Mouse (Mus musculus): ENCODE data around the gene Impdh2. TPM values are rescaled to one million over a fixed set of nuclear protein-coding genes. Genes with fewer than 3 reads are reported as not detected.

The Impdh2 gene
- total RNA-seq, 2 experiments from 2014 or later = 61.3 to 63.7 TPM

DNA sequence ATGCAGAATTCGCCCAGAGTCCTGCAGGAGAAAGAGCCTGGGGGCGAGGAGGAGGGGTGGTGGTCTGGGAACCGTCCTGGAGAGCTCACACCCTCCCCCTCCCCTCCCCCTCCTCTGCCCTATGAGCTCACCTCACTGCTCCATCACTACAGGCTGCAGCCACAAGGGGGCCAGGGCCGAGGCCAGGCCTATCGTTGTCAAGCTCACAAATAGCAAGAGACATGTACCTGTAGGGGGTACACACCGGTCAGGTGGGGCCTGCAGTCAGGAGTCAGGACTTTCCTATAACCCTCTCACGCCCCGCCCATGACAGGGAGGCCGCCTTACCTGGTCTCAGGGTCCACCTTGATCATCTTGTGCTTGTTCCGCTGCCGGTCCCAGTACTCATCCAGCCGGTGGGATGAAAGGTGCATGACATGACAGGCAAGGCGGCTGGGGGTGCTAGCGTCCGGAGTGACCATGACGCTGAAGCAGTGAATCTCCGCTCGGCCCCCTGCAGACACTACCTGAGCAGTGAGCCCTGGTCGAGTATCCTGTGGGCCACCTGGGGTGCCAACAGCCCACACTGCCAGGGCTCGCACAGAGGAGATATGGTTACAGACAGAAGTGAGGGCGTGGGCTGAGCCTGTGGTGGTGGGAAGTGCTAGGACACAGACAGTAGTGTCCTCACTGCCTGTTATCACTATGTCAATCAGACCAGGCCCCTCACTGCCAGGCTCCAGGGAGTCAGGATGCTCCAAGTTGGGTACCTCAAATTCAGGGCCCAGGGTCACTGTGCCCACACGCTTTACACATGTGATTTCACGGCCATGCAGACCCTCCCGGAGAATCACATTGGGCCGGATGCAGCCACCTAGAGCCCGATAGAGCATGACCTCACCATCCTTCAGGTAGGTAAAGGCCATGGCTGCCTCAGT, 13.9 kb downstream of the Impdh2 start:
- TF ChIP-seq CTCF (conservative IDR thresholded peaks at IDR 0.05) = peak; percentile 68
- peak overlapping the region; percentile 23; the same call in 1 of the 2 replicates for H3K27ac ChIP-seq
- DNase-seq (ENCODE audit: low spot score in 2 of 2) = no peak
- no peak overlapping the region for H3K4me3 ChIP-seq

DNA sequence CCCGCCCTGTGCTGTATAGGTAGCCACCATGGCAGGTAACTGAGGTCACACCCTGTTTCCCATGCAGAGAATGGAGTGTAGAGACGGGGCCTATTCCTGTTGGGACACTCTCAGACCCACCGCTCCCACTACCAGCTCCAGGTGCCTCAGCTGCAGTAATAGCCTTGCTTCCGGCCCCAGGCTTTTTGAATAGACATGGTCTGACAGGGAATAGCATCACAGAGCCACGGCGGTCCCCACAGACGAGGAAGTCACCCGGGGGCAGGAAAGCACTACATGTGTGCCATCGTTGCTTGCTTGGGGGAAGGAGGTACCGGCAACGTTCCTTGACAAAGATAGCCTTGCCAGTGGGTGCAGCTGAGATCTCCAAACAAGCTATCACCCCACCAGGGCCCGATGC, 14.8 kb downstream of the Impdh2 start:
- no peak for DNase-seq (ENCODE audit: low spot score in 2 of 2)
- no peak for TF ChIP-seq CTCF (conservative IDR thresholded peaks at IDR 0.05)
- H3K27ac ChIP-seq = no peak overlapping the region
- no peak overlapping the region for H3K4me3 ChIP-seq

DNA sequence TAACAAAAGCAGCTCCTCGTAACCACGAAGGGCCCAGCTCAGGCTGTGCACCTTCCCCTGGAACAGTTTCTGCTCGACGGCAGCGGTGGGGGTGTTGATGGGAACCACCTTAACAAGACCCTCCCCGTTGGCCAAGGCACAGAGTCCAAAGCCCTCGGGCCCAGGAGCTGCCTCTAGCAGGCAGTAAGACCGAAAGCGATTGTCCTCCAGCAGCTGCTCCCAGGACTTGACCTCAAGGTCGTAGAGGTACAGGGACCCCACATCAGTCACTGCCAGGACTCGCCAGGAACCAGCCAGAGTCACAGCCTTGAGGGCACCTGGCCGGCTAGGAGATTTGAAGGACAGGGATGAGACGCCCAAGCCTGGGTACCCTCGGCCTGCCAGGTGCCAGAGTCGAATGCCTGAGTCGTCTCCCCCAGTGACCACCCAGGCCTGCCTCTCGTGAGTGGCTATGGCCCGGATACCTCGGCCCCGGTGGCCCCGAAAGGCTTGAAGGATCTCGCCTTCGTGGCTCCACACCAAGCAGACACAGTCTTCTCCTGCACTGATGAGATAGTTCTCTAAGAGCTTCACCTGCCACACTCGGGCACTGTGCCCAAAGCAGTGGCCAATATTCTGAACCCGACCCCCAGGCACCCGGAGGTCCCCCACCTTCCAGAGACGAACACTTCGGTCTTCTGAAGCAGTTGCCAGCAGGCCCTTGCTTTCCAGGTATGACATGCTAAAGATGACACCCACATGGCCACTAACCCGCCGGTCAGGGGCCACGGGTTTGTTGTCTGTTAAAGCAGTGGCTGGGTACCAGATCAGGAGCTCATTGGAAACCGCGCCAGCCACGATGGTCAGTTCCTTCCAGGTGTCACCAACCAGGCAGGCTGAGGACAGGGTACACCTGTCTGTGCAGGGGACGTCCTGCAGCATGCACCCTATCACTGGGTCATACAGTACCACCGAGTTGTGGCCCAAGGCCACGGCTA, 15.5 kb downstream of the Impdh2 start:
- DNase-seq (ENCODE audit: low spot score in 2 of 2) = no peak
- Histone ChIP-seq H3K27ac (no peak overlapping the region), H3K4me3 (no peak overlapping the region)
- no peak for TF ChIP-seq CTCF (conservative IDR thresholded peaks at IDR 0.05)

DNA sequence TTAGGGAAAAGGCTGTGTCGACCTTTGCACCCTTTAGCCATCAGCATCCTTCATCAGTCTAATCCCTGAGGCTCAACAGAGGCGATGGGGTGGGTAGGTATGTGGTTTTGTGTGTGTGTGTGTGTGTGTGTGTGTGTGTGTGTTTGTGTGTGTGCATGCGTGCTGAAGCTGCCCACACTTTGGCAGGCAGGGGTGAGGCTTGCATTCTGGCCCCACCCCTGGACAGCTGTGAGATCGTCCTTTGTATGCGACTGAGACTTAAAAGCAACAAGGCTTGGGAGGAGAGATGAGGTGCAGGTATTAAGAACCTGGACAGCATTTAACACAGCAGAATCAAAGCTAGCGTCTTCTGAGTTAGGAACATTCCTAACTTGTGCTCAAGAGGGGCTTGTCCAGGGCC, 16.9 kb downstream of the Impdh2 start:
- H3K4me3 ChIP-seq = peak overlapping the region; percentile 85
- H3K27ac ChIP-seq = 0 out of 2 replicates have a peak overlapping the region, but pooled peaks have one; percentile 95
- DNase-seq (ENCODE audit: low spot score in 2 of 2) = no peak
- TF ChIP-seq CTCF (conservative IDR thresholded peaks at IDR 0.05) = no peak

DNA sequence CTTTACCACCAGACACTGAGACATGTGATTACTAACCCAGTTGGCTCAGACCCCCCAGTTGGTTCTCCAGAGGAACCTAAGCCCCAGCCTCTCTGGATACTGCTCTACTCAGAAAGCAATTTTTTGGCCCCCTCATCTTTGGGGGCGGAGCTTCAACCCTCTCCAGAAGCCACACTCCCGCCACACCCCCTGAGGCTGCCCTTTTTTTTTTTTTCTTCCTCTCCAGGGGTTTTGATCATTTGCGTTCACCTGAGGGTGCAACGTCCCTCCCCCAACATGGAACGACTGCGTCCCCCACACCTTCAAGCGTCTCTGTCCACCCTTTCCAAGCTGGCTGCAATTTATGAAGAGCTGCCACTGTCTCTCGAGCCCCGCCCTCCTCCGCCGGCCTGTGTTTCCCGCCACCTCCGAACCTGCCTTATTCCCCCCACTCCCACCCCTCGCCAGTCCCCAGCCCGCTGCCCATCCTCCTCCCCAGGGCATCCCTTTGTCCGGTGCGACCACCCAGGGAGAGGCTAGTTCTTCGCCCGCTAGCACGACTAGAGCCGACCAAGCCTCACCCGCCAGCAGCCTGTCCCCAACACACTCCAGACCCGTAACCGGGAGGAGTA, 18.0 kb downstream of the Impdh2 start:
- peak overlapping the region; percentile 95 for H3K27ac ChIP-seq
- DNase-seq (ENCODE audit: low spot score in 2 of 2) = no peak
- no peak for TF ChIP-seq CTCF (conservative IDR thresholded peaks at IDR 0.05)
- H3K4me3 ChIP-seq = peak overlapping the region; percentile 85

DNA sequence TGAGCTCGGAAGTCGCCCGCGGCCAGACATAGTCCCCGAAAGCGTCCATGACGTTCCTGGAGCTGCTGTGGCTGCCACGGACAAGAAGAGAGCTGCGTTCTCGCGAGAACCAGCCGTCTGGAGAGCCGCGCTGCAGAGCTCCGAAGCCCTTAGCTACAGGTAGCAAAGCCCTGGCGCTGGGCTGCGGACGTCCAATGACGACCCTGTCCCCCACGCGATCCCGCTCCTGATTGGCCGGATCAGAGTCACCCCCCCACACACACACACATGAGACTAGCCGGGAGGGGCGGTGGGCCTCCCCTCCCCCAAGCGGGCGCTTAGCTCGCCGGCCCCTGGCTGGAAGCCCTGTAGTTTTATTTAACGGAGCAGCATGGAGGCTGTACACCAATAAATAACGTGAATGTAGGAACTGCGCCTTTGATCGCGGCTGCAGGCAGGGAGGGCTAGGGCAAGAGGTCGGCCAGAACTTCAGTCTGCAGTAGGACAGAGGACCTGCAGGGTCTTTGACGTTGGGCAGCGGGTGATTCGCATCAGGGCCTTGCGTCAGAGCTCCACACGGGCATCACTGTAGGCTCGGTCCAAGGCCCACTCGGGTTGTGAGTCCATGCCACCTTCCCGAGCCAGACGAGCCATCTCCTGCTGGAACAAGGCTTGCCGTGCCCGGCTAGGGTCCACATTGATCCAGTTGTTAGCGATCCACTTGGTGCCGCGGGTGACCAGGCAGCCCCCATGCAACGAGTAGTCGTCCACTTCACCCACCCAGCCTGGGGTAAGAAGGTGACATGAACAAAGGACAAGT, 18.7 kb downstream of the Impdh2 start, which contains the start of gene Wdr6:
Gene Wdr6 (minus strand): TSS at position 195 of the 799 bp plus-strand sequence.
- Histone ChIP-seq H3K4me3 (peak within 1 kb of the TSS; percentile 85), H3K27ac (peak within 1 kb of the TSS; percentile 95)
- peak; percentile 85 to 90 for DNase-seq (ENCODE audit: low spot score in 2 of 2)
- no peak for TF ChIP-seq CTCF (conservative IDR thresholded peaks at IDR 0.05)

DNA sequence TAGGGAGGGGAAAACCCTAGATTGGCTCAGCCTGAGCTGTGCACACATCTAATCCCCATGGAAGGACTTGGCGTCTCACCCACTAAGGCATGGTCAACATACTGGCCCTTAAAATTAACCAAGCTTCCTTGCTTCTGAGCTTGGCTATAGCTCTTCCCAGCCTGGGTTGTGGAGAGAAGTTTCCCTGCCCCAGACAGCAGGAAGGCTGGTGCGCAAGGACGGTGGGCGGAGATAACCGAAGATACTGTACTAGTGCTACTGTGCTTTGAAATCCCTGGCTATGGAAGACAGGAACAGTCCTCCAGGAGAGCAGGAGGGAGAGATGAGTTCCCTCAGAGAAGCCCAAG, 19.2 kb downstream of the Impdh2 start:
- peak overlapping the region; percentile 85 for H3K4me3 ChIP-seq
- no peak for DNase-seq (ENCODE audit: low spot score in 2 of 2)
- H3K27ac ChIP-seq = peak overlapping the region; percentile 95

DNA sequence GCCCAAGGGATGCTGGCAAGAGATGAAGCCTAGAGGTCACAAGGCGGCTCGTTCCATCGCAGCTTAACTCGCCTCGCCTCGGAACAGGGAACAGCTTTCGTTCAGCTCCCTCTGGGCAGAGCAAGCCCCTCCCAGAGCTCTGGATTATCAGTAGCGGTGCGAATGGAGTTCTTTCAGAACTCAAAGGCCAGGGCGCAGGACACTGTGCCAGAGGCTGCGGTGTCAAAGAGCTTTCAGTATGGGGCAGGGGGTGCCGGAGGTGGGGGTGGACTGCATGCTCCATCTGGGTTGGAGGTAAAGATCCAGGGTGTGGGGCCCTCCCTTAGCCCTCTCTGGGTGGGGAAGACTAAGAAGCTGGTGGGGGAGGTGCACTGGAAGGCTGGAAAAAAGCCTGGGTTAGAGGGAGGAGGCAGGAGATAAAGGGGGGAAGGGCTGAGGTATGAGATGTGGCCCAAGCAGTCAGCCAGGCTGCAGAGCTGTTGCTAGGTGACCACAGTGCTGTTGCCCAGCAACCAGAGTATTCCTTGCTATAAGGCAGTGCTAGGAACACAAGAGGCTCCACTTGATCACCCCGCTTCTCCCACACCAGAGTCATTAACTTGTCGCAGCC, 27.6 kb downstream of the Impdh2 start:
- Histone ChIP-seq H3K27ac (peak overlapping the region; percentile 94), H3K4me3 (peak overlapping the region; percentile 30; the same call in 1 of the 2 replicates)
- TF ChIP-seq CTCF (conservative IDR thresholded peaks at IDR 0.05) = no peak
- DNase-seq (ENCODE audit: low spot score in 2 of 2) = peak; percentile 82 to 93

More for the DNA sequence above, 19.2 kb downstream of the Impdh2 start:
- TF ChIP-seq CTCF (conservative IDR thresholded peaks at IDR 0.05) = no peak

DNA sequence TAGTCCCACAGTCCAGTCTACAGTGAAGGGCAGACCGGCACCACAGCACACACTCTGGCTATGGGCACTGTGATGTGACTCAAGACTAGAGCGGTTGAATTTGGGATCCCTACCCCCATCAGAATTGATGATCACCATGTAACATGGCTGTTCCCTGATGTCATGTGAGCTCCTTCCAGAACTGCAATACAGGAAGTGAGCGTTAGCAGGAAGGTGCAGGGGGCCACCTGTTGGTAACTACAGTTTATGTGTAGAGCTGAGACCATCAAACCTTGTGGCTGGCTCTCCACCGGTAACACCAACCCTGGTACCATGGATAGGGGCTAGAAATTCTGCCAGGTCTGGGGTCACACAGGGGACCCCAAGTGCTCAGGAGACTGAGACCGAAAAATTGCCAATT, 29.1 kb downstream of the Impdh2 start:
- DNase-seq (ENCODE audit: low spot score in 2 of 2) = no peak
- H3K27ac ChIP-seq = peak overlapping the region; percentile 94
- no peak overlapping the region for H3K4me3 ChIP-seq
- TF ChIP-seq CTCF (conservative IDR thresholded peaks at IDR 0.05) = peak; percentile 38

DNA sequence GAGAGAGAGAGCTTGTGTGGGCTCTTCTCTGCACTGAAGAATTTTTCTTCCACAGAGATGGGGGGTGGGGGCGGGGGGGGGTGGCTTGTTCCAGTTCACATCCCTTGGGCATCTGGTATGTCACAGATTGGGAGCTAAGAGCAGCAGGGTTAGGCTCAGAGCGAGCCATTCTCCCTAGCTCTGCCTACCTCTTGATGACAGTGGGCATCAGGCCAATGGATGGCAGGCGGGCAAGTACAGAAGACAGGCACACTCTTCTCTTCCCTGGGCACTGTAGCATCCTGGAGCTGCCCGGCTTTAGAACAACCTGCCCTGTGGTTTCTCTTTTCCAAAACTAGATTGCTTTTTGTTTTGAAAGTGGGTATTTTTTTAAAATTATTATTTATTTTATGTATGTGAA, 31.4 kb downstream of the Impdh2 start:
- DNase-seq (ENCODE audit: low spot score in 2 of 2) = no peak
- Histone ChIP-seq H3K27ac (peak overlapping the region; percentile 70; the same call in 1 of the 2 replicates), H3K4me3 (no peak overlapping the region)
- TF ChIP-seq CTCF (conservative IDR thresholded peaks at IDR 0.05) = no peak

DNA sequence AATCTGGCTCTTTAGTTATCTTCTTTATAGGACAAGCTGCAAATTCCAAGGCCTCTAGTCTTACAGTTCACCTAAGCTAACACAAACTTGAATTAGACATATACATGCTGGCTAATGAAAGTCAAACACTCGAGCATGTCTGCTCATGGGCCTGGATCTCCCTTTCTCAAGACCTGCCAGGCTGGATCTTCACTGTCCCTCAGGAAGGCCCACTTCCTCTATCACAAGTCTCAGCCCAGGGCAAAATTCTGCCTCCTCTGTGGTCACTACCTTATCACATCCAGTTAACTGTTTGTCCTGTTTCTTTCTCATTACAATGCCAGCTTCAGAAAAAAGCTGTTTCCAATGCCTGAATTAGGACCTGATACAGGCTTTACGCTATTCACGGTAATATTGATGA, 34.3 kb downstream of the Impdh2 start:
- no peak overlapping the region; the same call in 1 of the 2 replicates for H3K4me3 ChIP-seq
- DNase-seq (ENCODE audit: low spot score in 2 of 2) = no peak
- no peak for TF ChIP-seq CTCF (conservative IDR thresholded peaks at IDR 0.05)
- no peak overlapping the region for H3K27ac ChIP-seq
